Mouse (Mus musculus) thymus, postnatal 0 days (tissue): Measurements from ENCODE around the gene Tomt. TPM values are rescaled to one million over a fixed set of nuclear protein-coding genes. Genes with fewer than 3 reads are reported as not detected.

Experiments
- DNase-seq: peaks from one replicate; pipeline ENCODE4 v3.0.0-alpha.2; 2015; ENCODE audit warnings: low spot score
- microRNA-seq: library from miRNA; unstranded; fragments of <30 nt; microRNA quantifications from one replicate; pipeline ENCODE4, GENCODE M21; 2016; ENCODE audit warnings: borderline number of aligned reads
- polyA plus RNA-seq: library from polyadenylated mRNA; unstranded; fragments of >200 nt; fragmentation: Nextera tagmentation; extraction: Ambion mirVana; gene quantifications from 2 replicates; pipeline ENCODE4 v1.2.1, GENCODE M21; 2015

The Tomt gene
- polyA plus RNA-seq, 1 experiment from 2014 or later, result 0.43 TPM

GRCm38 (mm10) chr7:101858362-101858761 is 47.8 kb downstream of the Tomt start:
- no peak for DNase-seq

GRCm38 (mm10) chr7:101857094-101857493 is 49.1 kb downstream of the Tomt start, which contains the start of gene Folr2:
Gene Folr2, minus strand, starts transcription at chr7:101857194.
- no peak for DNase-seq

GRCm38 (mm10) chr7:101853816-101854215 is 52.3 kb downstream of the Tomt start:
- DNase-seq, result no peak

DNA sequence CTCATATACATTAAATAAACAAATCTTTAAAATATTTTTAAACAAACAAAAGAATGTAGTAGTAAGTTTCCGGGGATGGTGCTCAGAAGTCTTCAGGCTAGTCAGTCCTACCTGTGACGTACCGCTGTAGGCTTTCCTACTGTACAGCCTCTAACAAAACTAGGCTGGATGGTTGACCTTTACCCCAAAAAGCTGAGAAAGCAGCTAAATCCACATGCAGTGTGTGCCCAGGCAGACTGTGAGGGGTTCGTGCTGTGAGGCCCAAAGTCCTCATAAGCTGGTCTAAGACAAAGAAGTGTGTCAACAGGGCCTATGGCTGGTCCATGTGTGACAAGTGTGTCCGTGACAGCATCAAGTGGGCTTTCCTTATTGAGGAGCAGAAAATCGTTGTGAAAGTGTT is 53.3 kb downstream of the Tomt start:
- no peak for DNase-seq

DNA sequence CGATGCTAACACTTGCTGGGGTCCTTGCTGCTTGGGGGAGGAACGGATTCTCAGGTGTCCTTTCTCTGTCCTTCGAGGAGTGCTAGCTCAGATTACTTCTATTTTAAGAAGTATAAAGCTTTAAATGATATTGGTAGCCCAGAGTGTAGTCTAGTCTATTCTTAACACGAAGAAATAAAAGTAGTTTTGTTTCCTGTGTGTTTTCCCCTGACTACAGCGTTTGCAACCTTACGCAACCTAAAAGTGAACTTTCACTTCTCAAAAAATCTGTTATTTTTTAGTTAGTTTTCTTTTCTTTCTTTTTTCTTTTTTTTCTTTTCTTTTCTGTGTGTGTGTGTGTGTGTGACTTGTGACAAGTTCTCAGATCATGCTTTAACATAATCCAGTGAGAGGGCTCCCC is 54.5 kb downstream of the Tomt start:
- no peak for DNase-seq

Small RNAs within 50 kb of the gene (microRNA-seq; reads per million reads assigned to microRNA genes)
- gene Gm22655, result not detected

Other genes with a start within 250 kb of the Tomt start
- 30.5 and 33.4 TPM in 2 replicates for gene Clpb, start 242.7 kb downstream of the Tomt start, polyA plus RNA-seq
- not detected in 2 replicates for gene Phox2a, start 88.0 kb downstream of the Tomt start, polyA plus RNA-seq
- 2.1 and 5.6 TPM in 2 replicates for gene Inppl1, start 68.1 kb downstream of the Tomt start, polyA plus RNA-seq
- 3.6 and 3.8 TPM in 2 replicates for gene Folr2, start 49.2 kb downstream of the Tomt start, polyA plus RNA-seq
- gene Anapc15, start 42.6 kb downstream of the Tomt start, polyA plus RNA-seq, result 100 and 102 TPM in 2 replicates
- 0.18 and 0.54 TPM in 2 replicates for gene Folr1, start 35.6 kb downstream of the Tomt start, polyA plus RNA-seq
- 147 and 148 TPM in 2 replicates for gene Lamtor1, start 455 bp downstream of the Tomt start, polyA plus RNA-seq
- gene Lrrc51, start 27.5 kb upstream of the Tomt start, polyA plus RNA-seq, result 5.3 and 7.1 TPM in 2 replicates
- gene Numa1, start 27.8 kb upstream of the Tomt start, polyA plus RNA-seq, result 44.3 and 49.3 TPM in 2 replicates
- 19.2 and 20.2 TPM in 2 replicates for gene Il18bp, start 112.3 kb upstream of the Tomt start, polyA plus RNA-seq
- gene Rnf121, start 159.1 kb upstream of the Tomt start, polyA plus RNA-seq, result 18.6 and 19.2 TPM in 2 replicates
- 21.1 and 25.4 TPM in 2 replicates for gene Xndc1, start 159.2 kb upstream of the Tomt start, polyA plus RNA-seq
- gene Xntrpc, start 159.4 kb upstream of the Tomt start, polyA plus RNA-seq, result 0.74 and 0.96 TPM in 2 replicates
- gene Trpc2, start 176.8 kb upstream of the Tomt start, polyA plus RNA-seq, result not detected in 2 replicates
- gene Art1, start 195.4 kb upstream of the Tomt start, polyA plus RNA-seq, result 23.4 and 24.1 TPM in 2 replicates
- 15.8 and 24.3 TPM in 2 replicates for gene Art5, start 203.1 kb upstream of the Tomt start, polyA plus RNA-seq
- 0.13 and 0.23 TPM in 2 replicates for gene Chrna10, start 210.5 kb upstream of the Tomt start, polyA plus RNA-seq